Mouse (Mus musculus): ENCODE data around the gene Nbea. TPM values are rescaled to one million over a fixed set of nuclear protein-coding genes. Genes with fewer than 3 reads are reported as not detected.

Gene Nbea
- total and polyA plus RNA-seq, 3 experiments, result 0.04 to 0.27 TPM; not detected in 1

- no peak for TF ChIP-seq CHD2 (IDR thresholded peaks at IDR 0.05; ENCODE audit: low read length)
- TF ChIP-seq JUND (IDR thresholded peaks at IDR 0.05; ENCODE audit: low read depth, low read length), result no peak
- no peak for TF ChIP-seq EP300 (IDR thresholded peaks at IDR 0.05; ENCODE audit: low read depth in 1 of 2, low read length in 2 of 2)
- TF ChIP-seq ZNF384 (IDR thresholded peaks at IDR 0.05; ENCODE audit: low read depth, low read length), result no peak
- TF ChIP-seq USF1 (IDR thresholded peaks at IDR 0.05; ENCODE audit: low read depth, low read length), result no peak
- TF ChIP-seq SMC3 (IDR thresholded peaks at IDR 0.05; ENCODE audit: low read depth, low read length), result no peak
- TF ChIP-seq POLR2AphosphoS2 (IDR thresholded peaks at IDR 0.05; ENCODE audit: low read length), result no peak
- no peak for TF ChIP-seq TBP (IDR thresholded peaks at IDR 0.05; ENCODE audit: low read depth, low read length)
- no peak for TF ChIP-seq RAD21 (IDR thresholded peaks at IDR 0.05; ENCODE audit: low read depth, low read length)
- no peak for TF ChIP-seq MAZ (IDR thresholded peaks at IDR 0.05; ENCODE audit: low read depth, low read length)
- TF ChIP-seq GABPA (IDR thresholded peaks at IDR 0.05; ENCODE audit: low read depth, low read length), result no peak
- no peak for TF ChIP-seq ZC3H11A (IDR thresholded peaks at IDR 0.05; ENCODE audit: low read depth, low read length)
- TF ChIP-seq MEF2A (IDR thresholded peaks at IDR 0.05; ENCODE audit: extremely low read depth, insufficient replicate concordance, low read depth, low read length, poor library complexity, severe bottlenecking), result no peak
- H3K27me3 ChIP-seq (ENCODE audit: control insufficient read depth in 1 of 2, insufficient read depth in 2 of 2, low read length in 2 of 2), result no peaks in the 10 kb centered on the region; a peak in 1 of 4 replicates
- H3K27ac ChIP-seq (ENCODE audit: control insufficient read depth, low read depth, low read length), result no peak overlapping the region
- DNase-seq (ENCODE audit: low read depth, low spot score), result no peak
- no peak overlapping the region for H3K4me3 ChIP-seq (ENCODE audit: control insufficient read depth in 1 of 2, insufficient read depth in 1 of 2, low read depth in 2 of 2, low read length in 2 of 2)
- no peaks in the 10 kb centered on the region for H3K79me2 ChIP-seq (ENCODE audit: control insufficient read depth, insufficient read depth, low read length, poor library complexity)
- no peak overlapping the region for H3K9ac ChIP-seq (ENCODE audit: control insufficient read depth, low read depth, low read length, poor library complexity, severe bottlenecking)
- H3K36me3 ChIP-seq (ENCODE audit: control insufficient read depth in 1 of 2, insufficient read depth in 2 of 2, low read length in 2 of 2), result peaks cover 0 to 7% of the 10 kb centered on the region in 2 experiments; a peak in 2 of 4 replicates
- H3K4me1 ChIP-seq (ENCODE audit: control insufficient read depth in 1 of 2, insufficient read depth in 2 of 2, low read length in 2 of 2), result peaks cover 0 to 3% of the 10 kb centered on the region in 2 experiments; a peak in 2 of 4 replicates
- no peaks in the 10 kb centered on the region for H3K9me3 ChIP-seq (replicated peaks; ENCODE audit: insufficient read depth, low read length)
These were observed 936 bp downstream of the Nbea start for GRCm38 (mm10) chr3:56182371-56183158.

- no peaks in the 10 kb centered on the region for H3K9me3 ChIP-seq (replicated peaks; ENCODE audit: insufficient read depth, low read length)
- H3K27ac ChIP-seq (ENCODE audit: control insufficient read depth, low read depth, low read length), result no peak overlapping the region
- no peaks in the 10 kb centered on the region; a peak in 1 of 4 replicates for H3K27me3 ChIP-seq (ENCODE audit: control insufficient read depth in 1 of 2, insufficient read depth in 2 of 2, low read length in 2 of 2)
- peaks cover 0 to 2% of the 10 kb centered on the region in 2 experiments; a peak in 2 of 4 replicates for H3K4me1 ChIP-seq (ENCODE audit: control insufficient read depth in 1 of 2, insufficient read depth in 2 of 2, low read length in 2 of 2)
- TF ChIP-seq USF2 (IDR thresholded peaks at IDR 0.05; ENCODE audit: borderline replicate concordance in 1 of 2, insufficient read depth in 1 of 2, low read depth in 1 of 2, low read length in 2 of 2) (no peak), CHD2 (IDR thresholded peaks at IDR 0.05; ENCODE audit: low read length) (no peak), SIN3A (IDR thresholded peaks at IDR 0.05; ENCODE audit: low read length) (no peak), ZNF384 (IDR thresholded peaks at IDR 0.05; ENCODE audit: low read depth, low read length) (no peak), ZC3H11A (IDR thresholded peaks at IDR 0.05; ENCODE audit: low read depth, low read length) (no peak), MYC (IDR thresholded peaks at IDR 0.05; ENCODE audit: low read depth, low read length) (no peak), NELFE (IDR thresholded peaks at IDR 0.05; ENCODE audit: low read depth, low read length) (no peak), UBTF (IDR thresholded peaks at IDR 0.05; ENCODE audit: borderline replicate concordance, insufficient read depth, low read depth, low read length) (no peak), EP300 (IDR thresholded peaks at IDR 0.05; ENCODE audit: low read depth in 1 of 2, low read length in 2 of 2) (no peak), TCF12 (IDR thresholded peaks at IDR 0.05; ENCODE audit: low read depth, low read length) (no peak)
- no peaks in the 10 kb centered on the region for H3K79me2 ChIP-seq (ENCODE audit: control insufficient read depth, insufficient read depth, low read length, poor library complexity)
- H3K9ac ChIP-seq (ENCODE audit: control insufficient read depth, low read depth, low read length, poor library complexity, severe bottlenecking), result no peak overlapping the region
- H3K4me3 ChIP-seq (ENCODE audit: control insufficient read depth in 1 of 2, insufficient read depth in 1 of 2, low read depth in 2 of 2, low read length in 2 of 2), result no peak overlapping the region
- no peak for DNase-seq (ENCODE audit: low read depth, low spot score)
- peaks cover 0 to 6% of the 10 kb centered on the region in 2 experiments; a peak in 2 of 4 replicates for H3K36me3 ChIP-seq (ENCODE audit: control insufficient read depth in 1 of 2, insufficient read depth in 2 of 2, low read length in 2 of 2)
These were observed 1.5 kb downstream of the Nbea start for GRCm38 (mm10) chr3:56181991-56182370.
